Mouse (Mus musculus) stomach, embryonic 16.5 days (tissue): ENCODE results near the gene Zfp385a. TPM values are rescaled to one million over a fixed set of nuclear protein-coding genes. Genes with fewer than 3 reads are reported as not detected.

ENCODE experiments used
- ATAC-seq: fragments of 200-750 bp; cut with Nextera tagmentation; 2 replicates; pipeline ENCODE4 v1.8.0; 2017; ENCODE audit warnings: moderate number of reproducible peaks, moderate TSS enrichment; ENCODE audit not compliant: insufficient read depth, low FRiP score
- H3K27ac ChIP-seq: fragments of 300-500 bp; sonication (generic); 2 replicates; pipeline ENCODE4 v1.5.1; 2014; ENCODE audit warnings: low read length
- H3K27me3 ChIP-seq: fragments of 300-500 bp; sonication (generic); 2 replicates; pipeline ENCODE4 v1.6.1; 2014; ENCODE audit warnings: low read length, control low read depth, mixed read lengths; ENCODE audit not compliant: control insufficient read depth, insufficient read depth
- H3K36me3 ChIP-seq: fragments of 300-500 bp; sonication (generic); 2 replicates; pipeline ENCODE4 v1.6.1; 2014; ENCODE audit warnings: low read length; ENCODE audit not compliant: control insufficient read depth, insufficient read depth
- H3K4me1 ChIP-seq: fragments of 300-500 bp; sonication (generic); 2 replicates; pipeline ENCODE4 v1.6.1; 2014; ENCODE audit warnings: low read length, control low read depth, mixed read lengths; ENCODE audit not compliant: control insufficient read depth, insufficient read depth
- H3K4me2 ChIP-seq: fragments of 300-500 bp; sonication (generic); 2 replicates; pipeline ENCODE4 v1.6.1; 2014; ENCODE audit warnings: low read depth, low read length, mixed read lengths
- H3K4me3 ChIP-seq: fragments of 300-500 bp; sonication (generic); replicated peaks from 2 replicates; pipeline ENCODE4 v1.5.1; 2014; ENCODE audit warnings: mild to moderate bottlenecking, low read length
- H3K9ac ChIP-seq: fragments of 300-500 bp; sonication (generic); 2 replicates; pipeline ENCODE4 v1.6.1; 2014; ENCODE audit warnings: low read length
- H3K9me3 ChIP-seq: fragments of 300-500 bp; sonication (generic); replicated peaks from 2 replicates; pipeline ENCODE4 v1.6.1; 2016; ENCODE audit warnings: low read length, control low read depth; ENCODE audit not compliant: control insufficient read depth
- WGBS: fragments of 180-500 bp; shearing (Covaris S2); extraction: QIAGEN DNeasy Blood & Tissue Kit; methylation state at CpG from one replicate; pipeline ENCODE4 v1.1.7; 2014; 5-methylcytosine and 5-hydroxymethylcytosine counted together
- microRNA counts: library from miRNA; unstranded; fragments of <30 nt; microRNA quantifications from one replicate; lab custom pipeline; 2016
- microRNA-seq: library from miRNA; unstranded; fragments of <30 nt; microRNA quantifications from one replicate; pipeline ENCODE4, GENCODE M21; 2016
- polyA plus RNA-seq: library from polyadenylated mRNA; unstranded; fragments of >200 nt; fragmentation: Nextera tagmentation; extraction: Ambion mirVana; gene quantifications from 2 replicates; pipeline ENCODE4 v1.2.1, GENCODE M21; 2015

The Zfp385a gene
- polyA plus RNA-seq, 1 experiment from 2014 or later, result 6.9 TPM

GRCm38 (mm10) chr15:103268903-103269302 is 71.0 kb downstream of the Zfp385a start:
- Histone ChIP-seq H3K36me3 (no peaks in the 10 kb centered on the region), H3K9ac (no peak overlapping the region), H3K27me3 (no peaks in the 10 kb centered on the region), H3K4me3 (no peak overlapping the region), H3K27ac (no peak overlapping the region), H3K4me2 (no peak overlapping the region), H3K9me3 (no peaks in the 10 kb centered on the region), H3K4me1 (peaks cover 4% of the 10 kb centered on the region; the same call in 1 of the 2 replicates)
- ATAC-seq, result no peak
- WGBS, result 78% methylated on average over 4 of the region's 4 CpGs

DNA sequence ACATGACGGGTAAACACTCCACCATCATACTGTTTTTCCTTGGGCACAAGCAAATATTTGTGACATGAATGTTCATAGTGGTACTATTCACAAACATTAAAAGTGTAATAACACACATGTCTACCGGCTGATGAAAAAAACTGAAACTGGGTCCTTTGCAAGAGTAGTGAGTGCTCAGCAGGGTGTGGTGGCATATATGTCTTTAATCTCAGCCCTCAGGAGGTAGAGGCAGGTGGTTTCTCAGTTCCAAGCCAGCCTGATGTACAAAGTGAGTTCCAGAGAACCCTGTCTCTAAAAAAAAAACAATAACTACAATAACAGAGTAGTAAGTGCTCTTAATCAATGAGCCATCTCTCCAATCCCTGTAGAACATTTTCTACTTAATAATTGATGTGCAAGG is 75.1 kb downstream of the Zfp385a start:
- WGBS, result 93% methylated on average over 2 of the region's 2 CpGs
- no peaks in the 10 kb centered on the region for H3K9me3 ChIP-seq
- H3K36me3 ChIP-seq, result no peaks in the 10 kb centered on the region
- no peaks in the 10 kb centered on the region for H3K4me1 ChIP-seq
- no peak overlapping the region for H3K4me3 ChIP-seq
- no peak overlapping the region for H3K9ac ChIP-seq
- no peak for ATAC-seq
- no peaks in the 10 kb centered on the region for H3K27me3 ChIP-seq
- H3K27ac ChIP-seq, result no peak overlapping the region
- no peak overlapping the region for H3K4me2 ChIP-seq

MicroRNA genes within 50 kb of the gene (microRNA counts, 519-probe panel; counts per million panel counts)
- microRNA mmu-miR-148b (lab: Ali Mortazavi, UCI), result 3,201 counts per million, percentile 74 among the panel's probes with 10 or more counts

Small RNAs within 50 kb of the gene (microRNA-seq; reads per million reads assigned to microRNA genes)
- gene Mir148b, result 192 reads per million, percentile 62 among the genes with 10 or more reads in this experiment
- not detected for gene Mir6963

Other genes with a start within 250 kb of the Zfp385a start
- 20.1 and 21.1 TPM in 2 replicates for gene Smug1, start 173.0 kb downstream of the Zfp385a start, polyA plus RNA-seq
- gene Cbx5, start 100.3 kb downstream of the Zfp385a start, polyA plus RNA-seq, result 88.3 and 91.8 TPM in 2 replicates
- 525 and 529 TPM in 2 replicates for gene Hnrnpa1, start 99.7 kb downstream of the Zfp385a start, polyA plus RNA-seq
- 8.7 and 11.1 TPM in 2 replicates for gene Nfe2, start 81.7 kb downstream of the Zfp385a start, polyA plus RNA-seq
- 265 and 272 TPM in 2 replicates for gene Copz1, start 67.4 kb downstream of the Zfp385a start, polyA plus RNA-seq
- 0.15 and 0.59 TPM in 2 replicates for gene Gpr84, start 29.5 kb downstream of the Zfp385a start, polyA plus RNA-seq
- 58.9 and 59.0 TPM in 2 replicates for gene Itga5, start 26.7 kb upstream of the Zfp385a start, polyA plus RNA-seq
- not detected in 2 replicates for gene Gtsf1, start 90.4 kb upstream of the Zfp385a start, polyA plus RNA-seq
- not detected in 2 replicates for gene Gtsf2, start 108.4 kb upstream of the Zfp385a start, polyA plus RNA-seq
- gene Nckap1l, start 113.7 kb upstream of the Zfp385a start, polyA plus RNA-seq, result 4.5 and 4.6 TPM in 2 replicates
- gene Pde1b, start 162.9 kb upstream of the Zfp385a start, polyA plus RNA-seq, result 10.7 and 10.8 TPM in 2 replicates
- gene Ppp1r1a, start 197.9 kb upstream of the Zfp385a start, polyA plus RNA-seq, result 11.2 and 14.0 TPM in 2 replicates
- gene Glycam1, start 225.0 kb upstream of the Zfp385a start, polyA plus RNA-seq, result not detected in 2 replicates